Mouse (Mus musculus) gastrocnemius, postnatal 36 days (tissue): ENCODE measurements around the gene Fam117a. TPM values are rescaled to one million over a fixed set of nuclear protein-coding genes. Genes with fewer than 3 reads are reported as not detected.

Source experiments
- DNase-seq, 2 experiments: peaks; one replicate each; pipeline ENCODE4 v3.0.0; 2022
- intact Hi-C: fragments of 180-260 bp; cut with DNase I; formaldehyde crosslinking; loops from one replicate; pipeline ENCODE4 v1.15.1; 2025
- total RNA-seq, 2 experiments: library from RNA; stranded (reverse); gene quantifications; 2 replicates each; pipeline ENCODE4 v1.2.3; 2021

Fam117a gene
- total RNA-seq, 2 experiments from 2014 or later, result 2.0 to 2.2 TPM

DNA sequence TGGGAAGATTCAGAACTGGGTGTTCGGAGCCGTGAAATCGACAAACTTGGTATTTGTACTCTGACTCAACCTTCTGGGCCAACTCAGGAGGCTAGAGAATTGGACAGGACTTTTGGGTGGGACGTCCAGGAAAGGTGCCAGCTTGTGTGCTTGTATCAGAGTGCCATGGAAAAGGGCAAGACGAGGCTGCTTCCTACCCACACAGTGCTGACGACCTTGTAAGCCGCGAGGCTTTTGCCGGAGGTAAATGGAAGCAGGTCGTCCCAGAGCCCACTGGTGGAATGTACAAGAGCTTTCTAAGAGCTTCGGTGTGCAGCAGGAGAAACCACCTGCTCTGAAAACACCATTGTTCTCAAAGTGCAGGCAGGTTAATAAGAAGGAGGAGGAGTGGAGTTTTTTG, 10.6 kb upstream of the Fam117a start:
- intact Hi-C loops, result no loop called here
- DNase-seq, result no peak

DNA sequence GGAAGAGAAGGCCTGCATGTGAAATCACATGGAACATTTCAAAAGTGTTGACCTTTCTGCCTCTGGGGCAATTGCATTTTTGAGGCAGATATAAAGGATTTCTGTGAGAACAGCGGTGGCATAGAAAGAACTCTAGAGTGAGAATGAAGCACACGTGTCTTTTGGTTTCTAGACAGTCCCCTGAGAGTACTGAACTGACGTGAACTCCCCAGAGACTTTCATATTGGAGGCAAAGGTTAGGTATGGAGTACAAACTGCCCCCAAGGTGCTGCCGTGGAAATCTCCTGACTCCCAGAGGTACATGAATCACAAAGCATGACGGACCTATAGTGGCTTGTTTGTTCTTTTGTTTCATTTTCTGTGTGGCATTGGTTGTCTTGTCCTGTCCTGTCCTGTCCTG, 8.2 kb upstream of the Fam117a start:
- intact Hi-C loops, result no loop called here
- DNase-seq, result no peak

DNA sequence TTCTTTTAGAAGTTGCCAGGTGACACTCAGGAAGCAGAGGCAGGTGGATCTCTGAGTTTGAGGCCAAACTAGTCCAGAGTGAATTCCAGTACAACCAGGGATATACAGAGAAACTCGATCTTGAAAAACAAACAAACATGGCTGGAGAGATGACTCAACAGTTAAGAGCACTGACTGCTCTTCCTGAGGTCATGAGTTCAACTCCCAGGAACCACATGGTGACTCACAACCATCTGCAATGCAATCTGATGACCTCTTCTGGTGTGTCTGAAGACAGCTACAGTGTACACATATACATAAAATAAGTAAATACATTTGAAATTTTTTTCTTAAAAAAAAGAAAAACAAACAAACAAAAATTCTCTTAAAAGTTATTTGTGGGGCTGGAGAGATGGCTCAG, 6.2 kb upstream of the Fam117a start:
- intact Hi-C loops, result loop anchor here (5.0 kb wide), 1 partner anchor 37 kb away; no protein-coding TSS in a partner anchor
- no peak for DNase-seq

DNA sequence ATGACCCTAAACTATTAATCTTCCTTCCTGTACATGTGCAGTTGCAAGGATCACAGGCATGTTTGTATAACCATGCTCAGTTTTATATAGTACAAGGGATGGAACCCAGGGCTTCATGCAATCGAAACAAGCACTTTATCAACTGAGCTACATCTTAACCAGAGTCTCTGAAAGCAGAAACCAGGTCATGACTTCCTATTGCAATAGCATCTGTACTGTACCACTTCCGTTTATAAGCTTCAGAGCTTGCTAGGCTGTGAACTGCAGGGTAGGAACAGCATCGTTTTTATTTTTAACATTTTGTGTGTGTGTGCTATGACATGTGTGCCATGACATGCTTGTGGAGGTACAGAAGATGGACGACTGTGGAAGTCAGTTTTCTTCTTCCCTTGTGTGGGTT, 3.6 kb upstream of the Fam117a start:
- intact Hi-C loops, result loop anchor here (5.0 kb wide), 1 partner anchor 34 kb away; no protein-coding TSS in a partner anchor

DNA sequence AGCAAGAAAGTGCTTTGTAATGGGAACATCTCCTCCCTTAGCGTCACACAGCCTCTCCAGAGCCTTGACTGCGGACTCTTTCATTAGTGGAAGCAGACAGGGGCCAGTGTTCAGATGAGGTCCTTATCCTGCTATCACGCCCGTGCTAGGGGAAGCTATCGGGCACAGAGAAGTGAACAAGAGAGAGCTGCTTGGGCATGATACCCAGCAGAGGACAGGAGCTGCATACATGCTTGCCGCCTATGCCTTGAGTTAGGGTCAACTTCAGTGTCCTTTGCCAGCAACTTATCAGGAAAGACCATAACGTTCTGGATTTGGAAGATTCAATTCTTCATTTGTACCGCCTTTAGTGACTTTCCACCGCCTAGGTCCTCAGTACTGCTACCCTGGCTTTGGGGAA, 3.0 kb upstream of the Fam117a start:
- intact Hi-C loops, result loop anchor here (5.0 kb wide), 1 partner anchor 33 kb away; no protein-coding TSS in a partner anchor
- no peak for DNase-seq

More for the DNA sequence above, 3.6 kb upstream of the Fam117a start:
- DNase-seq, result no peak

DNA sequence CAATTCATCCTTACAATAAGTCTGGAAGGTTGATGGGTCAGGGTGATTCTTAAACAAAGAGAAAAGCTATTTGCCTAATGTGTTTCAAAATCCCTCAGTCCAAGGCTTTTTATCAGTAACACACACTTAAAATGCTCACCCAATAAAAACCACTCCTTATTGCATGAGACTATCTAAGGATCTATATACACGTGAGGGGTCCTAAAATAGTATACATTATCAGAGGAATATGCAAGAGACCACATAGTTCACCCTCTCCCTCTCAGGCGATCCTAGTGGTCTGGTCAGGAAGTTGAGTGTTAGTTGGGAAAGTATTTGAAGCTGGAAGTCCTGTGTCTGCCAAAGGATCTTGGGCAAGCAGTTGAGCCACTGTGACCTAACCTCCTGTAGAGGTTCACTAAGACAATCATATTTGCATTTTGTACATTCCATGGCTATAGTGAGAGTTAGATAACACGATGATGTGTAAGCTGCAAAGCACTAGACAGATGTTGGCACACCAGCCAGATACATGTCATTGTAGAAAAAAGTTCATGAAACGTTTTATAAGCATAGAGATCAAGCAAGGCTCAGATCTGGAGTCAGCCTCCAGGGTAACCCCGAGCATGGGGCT, 2.3 kb upstream of the Fam117a start:
- no peak for DNase-seq
- intact Hi-C loops, result loop anchor here (5.0 kb wide), 1 partner anchor 33 kb away; no protein-coding TSS in a partner anchor

DNA sequence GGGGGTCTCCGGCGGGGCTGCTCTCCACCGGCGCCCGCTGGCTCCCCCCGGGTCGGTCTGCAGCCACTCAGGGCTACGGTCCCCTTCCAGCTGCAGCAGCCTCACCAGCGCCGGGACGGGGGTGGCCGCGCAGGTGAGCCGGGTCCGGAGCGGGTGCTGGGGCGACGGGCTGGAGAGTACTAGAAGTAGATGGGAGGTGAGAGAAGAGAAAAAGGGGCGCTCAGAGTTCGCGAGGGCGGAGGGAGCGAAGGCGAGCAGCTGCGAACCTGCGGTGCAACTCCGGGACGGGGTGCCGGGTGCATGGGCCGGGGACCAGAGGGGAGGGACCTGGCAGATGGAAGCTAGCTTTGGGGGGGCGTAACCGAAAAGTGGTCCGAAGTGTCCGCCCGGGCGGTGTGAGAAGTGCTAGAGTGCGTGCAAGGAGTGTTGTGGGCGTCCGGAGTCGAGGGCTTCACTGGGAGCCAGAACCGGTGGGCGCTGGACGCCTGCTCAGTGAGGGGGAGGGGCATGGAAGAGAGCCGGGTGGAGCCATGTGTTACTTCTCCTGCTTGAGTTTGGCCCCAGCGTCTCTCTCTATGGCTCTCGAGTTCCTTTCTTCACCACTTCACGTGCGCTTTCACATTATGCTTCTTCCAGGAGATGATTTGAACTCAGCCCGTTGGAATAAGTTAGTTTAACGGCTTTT, 453 bp downstream of the Fam117a start:
- intact Hi-C loops, result no loop called here
- DNase-seq, result peak; percentile 50 to 64

DNA sequence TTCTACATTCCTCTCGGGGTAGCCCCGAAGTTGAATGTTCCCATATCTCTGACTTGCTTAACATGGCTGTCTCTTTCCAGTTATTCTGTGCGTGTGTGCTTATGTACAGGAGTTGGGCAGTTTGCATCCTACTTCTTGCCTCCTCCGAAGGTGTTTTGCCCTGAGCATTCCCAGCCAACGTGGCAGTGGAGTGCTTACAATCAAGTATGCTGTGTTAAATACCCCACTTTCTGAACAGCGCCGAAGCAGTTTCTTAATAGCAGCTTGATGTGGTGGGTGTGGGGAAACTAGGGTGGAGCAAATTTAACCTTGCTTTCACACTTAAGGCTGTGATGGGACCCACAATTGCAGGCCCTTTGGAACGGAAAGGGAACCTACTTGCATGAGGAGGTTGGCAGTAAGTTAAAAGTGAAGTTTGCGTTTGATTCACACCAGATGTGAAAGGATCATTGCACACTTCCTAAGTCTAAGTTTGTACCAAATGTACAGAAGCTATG, 1.1 kb downstream of the Fam117a start:
- DNase-seq, result no peak
- intact Hi-C loops, result no loop called here

DNA sequence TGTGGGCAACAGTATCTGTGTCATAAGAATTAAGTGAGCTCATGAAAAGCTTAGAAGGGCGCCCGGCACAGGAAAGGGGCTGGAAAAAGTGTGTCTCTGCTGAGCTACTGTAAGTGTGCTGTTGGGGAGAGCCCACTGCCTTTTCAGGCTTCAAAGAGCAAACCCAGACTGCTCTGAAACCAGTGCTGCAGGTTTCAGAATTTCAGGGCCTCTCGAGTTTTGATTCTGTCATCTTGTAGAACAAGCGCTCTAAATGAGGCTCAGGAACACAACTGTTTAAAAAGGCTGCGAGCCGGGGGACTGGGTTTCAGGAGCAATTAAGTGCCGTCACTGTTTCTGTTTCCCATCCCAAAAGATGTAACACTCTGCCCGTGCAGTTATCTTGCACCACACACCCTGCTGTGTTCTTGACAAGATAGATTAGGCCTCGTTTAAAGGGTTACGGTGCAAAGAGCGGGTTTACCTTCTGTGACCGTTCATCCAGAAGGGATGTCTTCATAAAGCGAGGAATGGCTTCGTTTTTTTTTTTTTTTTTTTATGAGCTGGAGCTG, 2.7 kb downstream of the Fam117a start:
- no peak for DNase-seq
- intact Hi-C loops, result no loop called here

DNA sequence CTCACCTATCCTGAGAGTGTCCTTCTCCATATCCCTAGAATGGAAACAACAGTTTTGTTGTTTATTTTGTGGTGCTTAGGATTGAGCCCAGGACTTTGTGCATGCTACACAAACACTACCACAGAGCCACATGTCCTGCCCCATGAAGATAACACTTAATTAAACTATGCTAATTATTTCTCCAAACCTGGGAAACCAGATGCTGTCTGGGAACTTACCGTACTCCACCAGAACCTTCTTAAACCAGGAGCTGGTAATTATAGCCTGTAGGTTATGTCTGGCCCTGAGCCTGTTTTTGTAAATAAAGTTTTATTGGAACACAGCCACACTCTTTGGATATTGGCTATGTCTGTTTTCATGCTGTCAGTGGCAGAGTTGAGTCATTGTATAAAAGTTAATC, 3.4 kb downstream of the Fam117a start:
- DNase-seq, result no peak
- intact Hi-C loops, result no loop called here

DNA sequence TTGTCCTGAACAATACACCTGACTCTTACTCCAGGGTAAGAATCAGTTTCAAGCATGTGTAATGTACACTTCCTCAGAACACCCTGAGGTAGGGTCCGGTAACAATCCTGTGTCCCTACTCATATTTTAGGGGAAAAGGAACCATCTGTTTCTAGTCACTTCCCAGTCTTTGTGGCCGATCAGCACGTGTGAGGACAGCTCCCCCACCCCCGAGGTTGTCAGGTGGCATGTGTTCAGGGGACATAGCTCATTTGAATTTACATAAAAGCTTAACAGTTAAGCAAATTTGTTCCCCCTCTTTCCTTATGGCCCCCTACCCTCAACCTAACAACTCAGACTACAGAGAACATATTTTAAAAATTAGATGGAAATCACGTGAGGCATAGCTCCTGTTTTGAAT, 3.8 kb downstream of the Fam117a start:
- no peak for DNase-seq

DNA sequence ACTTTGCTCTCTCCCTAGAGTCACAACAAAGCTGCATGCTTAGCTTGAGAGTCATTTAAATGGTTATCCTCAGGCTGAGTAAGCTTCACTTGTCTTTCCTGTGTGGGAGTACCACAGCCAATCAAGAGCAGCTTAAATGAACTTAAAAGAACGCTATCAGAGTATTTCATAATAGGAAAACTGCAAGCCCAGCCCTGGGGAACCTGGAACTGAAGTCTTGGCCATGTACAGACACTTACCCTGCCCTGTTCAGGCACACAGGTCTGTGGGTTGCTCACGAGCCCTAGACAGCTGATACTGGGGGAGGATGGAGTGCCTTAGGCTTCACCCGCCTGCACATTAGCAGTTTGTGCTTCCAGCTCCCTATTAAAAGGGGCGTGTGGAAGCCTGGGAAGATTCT, 6.4 kb downstream of the Fam117a start:
- intact Hi-C loops, result no loop called here
- DNase-seq, result no peak

More for the DNA sequence above, 3.8 kb downstream of the Fam117a start:
- intact Hi-C loops, result no loop called here

DNA sequence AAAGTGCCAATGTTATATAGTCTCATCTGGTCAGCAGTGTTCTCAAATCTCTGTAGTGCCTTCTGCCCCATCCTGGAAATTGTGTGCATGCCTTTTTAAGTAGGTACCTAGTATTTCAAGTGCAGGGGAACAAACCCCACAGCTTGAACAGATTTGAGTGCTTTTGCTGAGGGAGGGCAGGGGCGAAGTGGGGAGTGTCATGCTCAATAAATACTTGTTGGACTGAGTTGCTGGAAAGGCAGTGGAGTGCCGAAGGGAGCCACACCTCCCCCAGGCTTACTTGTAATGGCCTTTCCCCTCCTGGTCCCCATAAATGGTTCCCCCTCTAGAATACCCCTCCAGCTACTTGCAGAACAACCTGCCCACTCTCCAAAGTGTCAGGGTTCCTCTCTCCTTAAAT, 7.4 kb downstream of the Fam117a start:
- intact Hi-C loops, result no loop called here

DNA sequence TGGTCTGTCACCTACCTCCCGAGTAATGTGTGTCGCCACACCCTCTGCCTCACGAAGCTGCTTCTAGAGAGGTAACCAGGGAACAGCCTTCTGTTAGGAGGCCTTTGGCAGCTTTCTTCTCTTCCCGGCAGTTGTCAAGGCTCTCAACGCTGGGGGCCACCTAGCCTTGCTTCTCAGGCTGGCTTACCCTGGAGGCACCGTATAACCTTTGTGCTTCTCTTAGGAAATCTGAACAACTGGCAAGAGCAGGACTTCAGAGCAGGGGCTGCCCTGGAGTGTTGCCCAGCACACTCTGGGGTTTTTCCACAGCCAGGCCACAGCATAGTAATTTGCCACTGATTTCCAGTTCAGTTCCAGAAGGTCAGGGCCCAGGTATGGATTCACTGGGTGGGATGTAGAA, 13.5 kb downstream of the Fam117a start:
- DNase-seq, result no peak
- intact Hi-C loops, result no loop called here

More for the DNA sequence above, 7.4 kb downstream of the Fam117a start:
- DNase-seq, result no peak

DNA sequence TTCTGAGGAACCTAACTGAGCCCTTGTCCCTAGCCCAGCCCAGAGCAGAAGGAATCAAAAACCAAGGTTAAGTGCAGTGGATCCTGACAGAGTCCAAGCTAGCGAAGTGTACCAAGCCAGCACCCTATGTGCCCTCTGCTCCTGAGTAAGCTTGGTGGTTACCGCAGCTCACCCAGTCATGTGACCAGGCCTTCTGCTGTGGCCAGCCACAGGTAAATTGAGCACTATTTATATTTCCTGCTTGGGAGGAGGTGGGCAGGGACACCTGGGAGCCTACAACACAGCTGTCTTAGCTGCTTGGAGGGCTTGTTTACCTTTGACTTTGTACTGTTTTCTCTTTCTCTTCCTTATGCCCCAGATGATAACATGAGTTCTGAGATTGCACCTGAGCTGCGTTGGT, 14.1 kb downstream of the Fam117a start:
- no peak for DNase-seq
- intact Hi-C loops, result no loop called here

DNA sequence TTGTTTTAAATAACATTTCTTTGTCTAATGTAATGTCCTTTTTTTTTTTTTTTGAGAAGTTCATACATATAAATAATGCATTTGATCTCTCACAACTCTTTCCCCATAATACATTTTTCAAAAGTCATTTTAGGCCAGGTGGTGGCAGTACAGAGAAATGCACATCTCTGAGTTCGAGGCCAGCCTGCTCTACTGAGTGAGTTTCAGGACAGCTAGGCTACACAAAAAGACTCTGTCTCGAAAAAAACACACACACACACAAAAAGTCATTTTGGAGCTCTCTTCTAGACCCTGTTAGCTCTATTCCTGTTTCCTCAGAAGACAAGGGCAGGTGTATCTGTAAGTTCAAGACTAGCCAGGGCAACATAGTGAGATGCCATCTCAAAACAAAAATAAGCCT, 15.9 kb downstream of the Fam117a start:
- DNase-seq, result no peak
- intact Hi-C loops, result no loop called here

DNA sequence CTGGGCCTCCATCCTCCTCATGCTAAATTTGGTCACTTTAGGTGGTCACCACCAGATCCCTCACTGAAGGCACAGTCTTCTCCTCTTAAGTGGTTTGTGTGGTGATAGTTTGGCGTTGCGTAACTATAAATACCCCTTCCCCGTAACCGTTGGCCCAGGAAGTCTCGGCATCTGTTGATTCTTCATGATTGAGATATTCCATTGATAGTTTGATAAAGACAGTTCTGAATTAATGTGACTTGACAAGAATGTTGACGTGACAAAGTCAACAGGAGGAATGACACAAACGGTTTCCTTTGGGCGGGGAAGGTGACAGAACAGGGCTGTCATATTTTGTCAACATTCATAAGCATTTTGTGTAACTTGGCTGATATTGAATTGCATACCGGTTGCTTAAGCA, 16.4 kb downstream of the Fam117a start:
- intact Hi-C loops, result no loop called here
- DNase-seq, result no peak

DNA sequence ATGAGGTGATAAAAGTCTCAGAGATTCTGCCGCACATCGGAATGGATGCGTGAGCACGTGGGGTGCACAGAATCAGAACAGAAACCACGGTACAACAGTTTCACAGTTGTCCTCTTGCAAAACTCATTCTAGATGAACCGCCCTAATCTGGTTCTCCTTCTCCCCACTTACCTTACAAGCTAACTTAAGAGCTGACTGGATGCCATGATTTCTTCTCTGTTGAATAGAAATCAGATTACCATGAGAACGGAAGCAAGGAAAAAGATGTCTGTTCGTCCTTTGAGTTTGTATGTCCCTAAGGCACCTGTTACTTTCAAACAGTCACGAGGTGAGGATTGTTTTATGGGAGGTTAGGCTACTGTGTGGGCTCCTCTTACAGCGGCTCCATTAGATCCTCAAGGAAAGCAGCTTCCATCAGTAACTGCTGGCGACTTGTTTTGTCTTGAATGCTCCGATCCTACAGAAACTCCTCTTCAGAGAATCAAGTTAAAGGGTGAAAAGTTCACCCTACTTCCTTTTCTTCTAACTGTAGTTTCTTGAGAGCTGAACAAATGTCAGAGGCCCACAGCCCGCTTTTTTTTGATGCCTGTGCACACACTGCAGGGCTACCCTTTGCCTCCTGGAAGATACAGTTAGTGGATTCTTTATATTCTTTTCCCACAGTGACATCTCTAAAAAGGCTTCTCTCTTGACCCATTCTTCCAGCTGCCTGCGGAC, 17.6 kb downstream of the Fam117a start:
- no peak for DNase-seq
- intact Hi-C loops, result no loop called here

DNA sequence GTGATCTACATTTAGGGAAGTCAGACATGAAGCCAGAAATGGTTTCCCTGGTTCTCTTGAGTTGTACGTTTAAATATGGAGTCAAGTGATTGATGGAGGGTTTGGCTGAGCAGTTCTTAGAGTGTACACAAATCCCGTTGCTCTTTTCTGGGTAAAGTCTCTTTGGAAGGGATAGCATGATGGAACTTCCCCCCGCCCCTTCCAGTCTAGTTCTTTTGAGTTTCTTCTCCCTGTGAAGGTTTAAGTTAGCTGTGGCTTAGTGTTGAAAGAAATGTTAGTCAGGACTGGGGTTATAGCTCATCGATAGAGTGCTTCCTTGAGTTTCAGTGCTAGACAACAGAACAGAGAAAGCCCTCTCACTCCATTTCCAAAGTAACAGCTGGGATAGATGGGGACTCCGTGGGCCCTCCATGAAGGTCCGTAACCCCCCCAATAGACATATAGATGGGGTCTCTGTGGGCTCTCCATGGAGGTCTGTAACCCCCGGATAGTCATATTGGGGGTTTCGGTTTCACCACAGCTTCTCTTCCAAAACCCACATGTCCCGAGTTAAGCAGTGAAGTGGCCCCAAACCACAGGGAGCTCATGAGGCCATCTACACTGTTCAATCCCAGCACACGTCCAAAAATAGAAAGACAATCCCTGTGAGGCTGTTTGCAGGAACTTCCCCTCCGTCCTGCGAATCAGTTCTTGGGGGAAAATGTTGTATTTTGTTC, 18.3 kb downstream of the Fam117a start:
- no peak for DNase-seq
- intact Hi-C loops, result no loop called here

DNA sequence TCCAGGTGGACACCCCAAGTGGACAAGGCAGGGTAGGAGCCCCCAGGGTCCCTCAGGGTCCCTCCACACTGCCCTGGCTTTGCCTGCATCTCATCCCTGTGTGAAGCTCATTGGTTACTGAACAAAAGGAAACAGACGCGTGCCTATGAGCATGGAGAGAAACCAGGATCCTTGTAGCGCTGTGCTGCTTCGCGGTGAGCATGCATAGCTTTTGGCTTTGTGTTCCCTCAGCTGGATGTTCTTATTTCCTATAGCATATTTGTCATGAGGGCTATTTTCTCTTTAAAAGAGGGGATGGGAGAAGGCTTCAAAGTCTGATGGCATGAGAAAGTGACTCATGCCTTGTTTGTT, 18.8 kb downstream of the Fam117a start:
- DNase-seq, result no peak
- intact Hi-C loops, result no loop called here

DNA sequence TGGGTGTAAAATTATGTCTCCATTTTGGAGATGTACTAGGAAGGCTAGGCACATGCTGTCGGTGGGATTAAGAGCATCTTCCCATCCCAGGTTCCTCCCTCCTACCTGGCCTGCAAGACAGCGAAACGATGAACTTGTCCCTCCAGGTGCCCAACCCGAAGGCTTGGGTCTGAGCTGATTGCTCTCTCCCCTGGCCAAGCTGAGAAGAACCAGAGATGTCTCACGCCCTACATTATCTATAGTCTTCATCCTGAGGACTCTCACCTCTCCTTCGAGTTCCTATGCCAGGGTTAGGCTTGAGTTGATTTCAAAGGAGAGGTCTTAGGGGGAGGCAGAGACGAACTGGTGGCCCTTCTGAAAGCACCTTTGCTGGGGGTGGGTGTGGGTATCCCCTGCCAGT, 19.2 kb downstream of the Fam117a start:
- no peak for DNase-seq
- intact Hi-C loops, result no loop called here
